In the genomic region with DNA sequence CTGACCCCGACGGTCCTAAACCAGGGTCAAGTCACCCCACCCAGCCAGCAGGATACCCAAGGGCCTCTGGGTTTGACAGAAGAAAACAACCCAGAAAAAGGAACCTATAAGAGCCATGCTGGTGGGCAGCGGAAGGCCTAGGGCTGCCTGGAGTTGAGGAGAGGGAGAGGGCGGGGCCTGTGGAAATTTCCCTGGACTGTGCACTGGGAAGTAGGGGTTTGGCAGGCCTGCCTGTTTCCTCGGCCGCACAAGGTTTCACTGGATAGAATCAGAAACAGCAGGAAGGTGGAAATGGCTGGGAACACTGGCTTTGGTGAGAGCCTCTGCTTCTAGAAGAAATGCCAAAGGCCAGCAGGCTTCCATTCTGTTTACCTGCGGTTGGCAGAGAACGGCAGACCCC, we compare ENCODE assay signal across 12 mouse cellular contexts. TPM values are rescaled to one million over a fixed set of nuclear protein-coding genes. Genes with fewer than 3 reads are reported as not detected.
DNase-seq lines count a peak whose midpoint lies in the region; ATAC-seq lines count a peak whose summit lies in the region.
"Had no signal": no experiment of that assay in that cellular context is flagged by ENCODE, and none has a peak within 500 bp of the region (broad histone marks: within the 10 kb centered on the region; RNA-seq: fewer than 3 reads in every experiment).

No protein-coding gene starts in this region.

- no peak overlapping the region for H3K4me2 ChIP-seq in kidney, embryonic 16.5 days (replicated peaks; ENCODE audit: low read depth, low read length)
- H3K4me2 ChIP-seq: hindbrain, embryonic 13.5 days; neural tube, embryonic 12.5 days; stomach, embryonic 15.5 days had no signal

- peak; percentile 15 for DNase-seq in lung, postnatal 36 days
- no peak for DNase-seq in lung, postnatal 14 days
- DNase-seq in heart, embryonic 10.5 days (ENCODE audit: low spot score), result no peak
- DNase-seq in left cerebral cortex, postnatal 25 days (ENCODE audit: low spot score in 2 of 2), result no peak
- DNase-seq in spleen, postnatal 36 days (ENCODE audit: low spot score in 2 of 2), result no peak
- no peak for DNase-seq in thymus, postnatal 10 days (ENCODE audit: low spot score in 2 of 2)
- DNase-seq: liver, postnatal 0 days had no signal

- no peak overlapping the region for H3K9ac ChIP-seq in kidney, embryonic 16.5 days (replicated peaks; ENCODE audit: low read length)
- H3K9ac ChIP-seq: hindbrain, embryonic 13.5 days; liver, postnatal 0 days; neural tube, embryonic 12.5 days; stomach, embryonic 15.5 days had no signal

- no peaks in the 10 kb centered on the region for H3K36me3 ChIP-seq in heart, embryonic 10.5 days
- no peaks in the 10 kb centered on the region for H3K36me3 ChIP-seq in kidney, embryonic 16.5 days (ENCODE audit: insufficient read depth, low read length)
- H3K36me3 ChIP-seq: hindbrain, embryonic 13.5 days; neural tube, embryonic 12.5 days; stomach, embryonic 15.5 days had no signal

- H3K4me1 ChIP-seq in heart, embryonic 10.5 days, result peaks cover 21% of the 10 kb centered on the region
- H3K4me1 ChIP-seq in kidney, embryonic 16.5 days (ENCODE audit: insufficient read depth, low read length), result peaks cover 23% of the 10 kb centered on the region

- intact Hi-C loops in left cerebral cortex, postnatal 25 days (cut with DNase I), result loop anchor here (1.0 to 5.0 kb wide), 3 partner anchors 81 to 211 kb away; a partner anchor contains a TSS

- no peak for ATAC-seq in kidney, embryonic 16.5 days (ENCODE audit: low FRiP score, low TSS enrichment)
- ATAC-seq: liver, postnatal 0 days had no signal

- H3K4me3 ChIP-seq in heart, embryonic 10.5 days, result no peak overlapping the region
- H3K4me3 ChIP-seq in kidney, embryonic 16.5 days (ENCODE audit: low read length), result no peak overlapping the region
- H3K4me3 ChIP-seq: hindbrain, embryonic 13.5 days; left cerebral cortex, adult 2 months; neural tube, embryonic 12.5 days; stomach, embryonic 15.5 days had no signal

- H3K9me3 ChIP-seq in heart, embryonic 10.5 days, result no peaks in the 10 kb centered on the region
- no peaks in the 10 kb centered on the region for H3K9me3 ChIP-seq in kidney, embryonic 16.5 days (ENCODE audit: low read length)
- H3K9me3 ChIP-seq: hindbrain, embryonic 13.5 days; neural tube, embryonic 12.5 days; stomach, embryonic 15.5 days had no signal

- peaks cover 50% of the 10 kb centered on the region for H3K27me3 ChIP-seq in heart, embryonic 10.5 days (ENCODE audit: insufficient read depth, poor library complexity, severe bottlenecking)
- 0 out of 2 replicates have a peak, but pooled peaks cover 3% of the 10 kb centered on the region for H3K27me3 ChIP-seq in kidney, embryonic 16.5 days (ENCODE audit: insufficient read depth, low read length)
- H3K27me3 ChIP-seq: neural tube, embryonic 12.5 days; stomach, embryonic 15.5 days had no signal

- 75% methylated on average over 8 of the region's 8 CpGs for WGBS in heart, embryonic 10.5 days
- WGBS in kidney, embryonic 16.5 days, result 66% methylated on average over 8 of the region's 8 CpGs

- 0 out of 2 replicates have a peak overlapping the region, but pooled peaks have one; percentile 16 for H3K27ac ChIP-seq in heart, embryonic 10.5 days
- peak overlapping the region; percentile 27 for H3K27ac ChIP-seq in kidney, embryonic 16.5 days (ENCODE audit: low read length)
- H3K27ac ChIP-seq: hindbrain, embryonic 13.5 days; left cerebral cortex, adult 2 months; neural tube, embryonic 12.5 days; stomach, embryonic 15.5 days had no signal

RNA-seq across cellular contexts. Expression of a gene that starts 28.5 kb away (rescaled TPM):
- 35.5 and 37.3 TPM in 2 replicates for polyA plus RNA-seq in heart, embryonic 10.5 days (2016; fragmentation: Nextera tagmentation; extraction: Ambion mirVana)
- 36.2 and 37.4 TPM in 2 replicates for polyA plus RNA-seq in kidney, embryonic 16.5 days (2015; fragmentation: Nextera tagmentation; extraction: Ambion mirVana)
- 10 to 100 TPM; 36.5 to 40.0 TPM for total RNA-seq in left cerebral cortex, postnatal 25 days (2021)

RNA-seq across cellular contexts. Expression of a gene that starts 41.1 kb away (rescaled TPM):
- 8.2 and 11.9 TPM in 2 replicates for polyA plus RNA-seq in heart, embryonic 10.5 days (2016; fragmentation: Nextera tagmentation; extraction: Ambion mirVana)
- 5.3 and 6.7 TPM in 2 replicates for polyA plus RNA-seq in kidney, embryonic 16.5 days (2015; fragmentation: Nextera tagmentation; extraction: Ambion mirVana)
- 100 to 1,000 TPM; 221 to 232 TPM for total RNA-seq in left cerebral cortex, postnatal 25 days (2021)
